Mouse (Mus musculus) layer of hippocampus, postnatal 36 days (tissue): ENCODE results near the gene Snx25. TPM values are rescaled to one million over a fixed set of nuclear protein-coding genes. Genes with fewer than 3 reads are reported as not detected.

ENCODE experiments used
- DNase-seq, 2 experiments: peaks; one replicate each; pipeline ENCODE4 v3.0.0; 2022
- total RNA-seq, 2 experiments: library from RNA; stranded (reverse); gene quantifications; 2 replicates each; pipeline ENCODE4 v1.2.3; 2021

Gene Snx25
- total RNA-seq, 2 experiments from 2014 or later = 44.4 to 45.6 TPM

GRCm38 (mm10) chr8:46010746-46011680, 140.9 kb downstream of the Snx25 start:
- DNase-seq = no peak

GRCm38 (mm10) chr8:46010306-46010705, 141.7 kb downstream of the Snx25 start:
- no peak for DNase-seq

GRCm38 (mm10) chr8:46007050-46007672, 144.8 kb downstream of the Snx25 start:
- DNase-seq = no peak

- no peak for DNase-seq
Observed at GRCm38 (mm10) chr8:46005596-46005995, 146.4 kb downstream of the Snx25 start, which contains the start of gene Ankrd37. Gene Ankrd37 (minus strand): TSS chr8:46005707.

DNA sequence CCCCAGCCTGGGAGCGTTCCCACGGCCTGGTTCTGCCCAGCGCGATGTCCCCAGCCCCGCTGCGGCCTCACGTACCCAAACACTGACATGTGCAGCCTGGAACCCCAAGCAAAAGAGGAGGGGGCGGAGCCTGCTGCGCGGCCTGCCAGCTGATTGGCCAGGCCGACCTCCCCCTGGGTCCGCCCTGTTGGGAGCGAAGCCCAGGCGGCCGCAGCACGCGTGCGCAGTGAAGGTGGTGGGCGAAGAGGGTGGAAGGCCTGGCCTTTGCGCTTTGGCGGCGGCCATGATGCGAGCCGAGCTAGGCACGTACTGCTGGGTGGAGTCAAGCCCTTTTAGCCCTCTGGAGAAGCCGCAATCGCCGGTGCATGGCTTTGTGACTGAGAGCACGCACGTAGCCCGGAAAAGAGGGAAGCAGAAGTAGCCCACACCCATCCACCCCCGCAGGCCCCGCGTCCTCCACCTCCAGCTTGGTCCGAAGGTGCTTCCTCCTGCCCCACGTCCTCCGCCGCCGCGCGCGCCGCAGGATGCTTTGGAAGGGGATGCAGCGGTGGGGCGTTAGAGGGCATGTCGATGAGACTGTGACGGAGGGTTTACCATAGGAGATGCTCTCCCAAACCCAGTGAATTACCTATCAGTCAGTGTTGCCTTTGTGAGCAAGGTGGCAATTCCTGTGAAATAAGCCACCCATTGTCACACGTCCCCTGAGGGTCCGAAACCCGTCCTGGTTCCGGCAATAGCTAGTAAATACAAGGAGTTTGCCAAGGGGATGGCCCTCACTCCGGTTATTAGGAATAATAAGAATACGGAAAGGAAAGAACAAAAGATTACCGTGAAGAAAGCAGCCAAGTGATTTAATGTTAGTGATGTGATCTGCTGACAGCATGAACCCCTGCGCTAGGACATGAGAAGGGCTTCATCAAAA, 151.9 kb downstream of the Snx25 start:
- peak; percentile 99 for DNase-seq

DNA sequence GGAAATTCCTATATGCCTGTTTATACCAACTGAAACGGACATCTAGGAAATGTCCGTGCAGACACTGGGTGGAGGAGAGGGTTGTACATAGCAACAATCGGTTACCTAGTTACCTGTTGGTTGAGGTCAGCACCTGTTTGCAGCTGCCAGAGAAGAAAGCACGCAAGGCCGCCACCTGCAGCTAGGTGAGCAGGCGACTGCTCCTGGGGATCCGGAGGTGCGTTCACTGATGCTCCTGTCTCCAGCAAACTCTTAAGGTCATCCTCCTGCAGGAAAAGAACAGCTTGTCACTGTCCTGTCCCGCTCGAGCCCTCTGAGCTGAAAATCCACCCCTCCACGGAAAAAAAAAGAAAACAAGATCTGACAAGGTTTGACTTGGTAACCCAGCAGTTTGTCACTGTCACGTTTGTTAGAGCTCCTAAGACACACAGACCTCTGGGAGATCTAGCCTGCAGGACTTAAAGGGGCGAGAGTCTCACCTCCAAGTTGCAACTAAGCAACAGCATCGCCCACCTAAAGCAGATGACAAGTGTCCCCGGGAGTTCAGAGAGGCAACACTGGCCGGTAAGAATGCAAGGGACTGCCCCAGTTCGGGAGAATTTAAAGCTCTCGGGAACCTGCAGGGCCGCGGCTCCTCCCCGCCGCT, 152.7 kb downstream of the Snx25 start, which contains the start of gene Lrp2bp:
TSS of gene Lrp2bp (plus strand) at position 166 of the 646 bp plus-strand sequence.
- DNase-seq = no peak

GRCm38 (mm10) chr8:45998228-45998627, 153.7 kb downstream of the Snx25 start:
- no peak for DNase-seq

DNA sequence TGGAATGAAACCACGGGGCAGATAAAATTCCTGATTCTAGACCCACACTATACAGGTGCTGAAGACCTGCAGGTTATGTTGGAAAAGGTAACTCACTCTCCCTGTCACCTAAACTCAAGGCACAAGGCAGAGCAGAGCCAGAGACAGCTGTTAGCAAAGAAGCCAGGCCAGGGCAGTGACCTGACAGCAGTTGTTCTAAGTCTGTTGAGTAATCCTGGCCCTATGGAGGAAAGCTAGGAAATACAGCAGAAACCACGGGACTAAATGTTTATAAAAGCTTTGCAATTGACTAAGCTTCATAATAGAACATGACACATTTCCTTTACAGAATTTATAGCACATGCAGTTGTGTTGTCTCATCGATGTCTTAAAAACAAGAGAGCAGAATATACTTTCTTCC, 156.4 kb downstream of the Snx25 start:
- no peak for DNase-seq

DNA sequence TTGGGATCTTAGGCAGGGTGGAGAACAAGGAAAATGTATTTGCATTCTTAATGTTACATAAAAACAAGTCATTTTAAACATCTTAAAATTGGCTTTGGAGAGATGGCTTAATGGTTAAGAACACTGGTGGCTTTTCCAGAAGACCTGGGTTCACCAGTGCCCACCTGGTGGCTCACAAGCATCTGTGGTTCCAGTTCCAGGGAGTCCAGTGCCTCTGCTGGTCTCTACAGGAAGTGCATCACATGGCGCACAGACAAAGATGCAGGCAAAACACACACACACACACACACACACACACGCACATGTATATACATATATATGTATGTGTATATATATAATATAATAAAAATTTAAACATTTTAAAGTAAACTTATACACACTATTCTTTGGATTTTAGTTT, 157.8 kb downstream of the Snx25 start:
- no peak for DNase-seq

GRCm38 (mm10) chr8:45990631-45991310, 161.2 kb downstream of the Snx25 start:
- DNase-seq = no peak

- no peak for DNase-seq
Observed at GRCm38 (mm10) chr8:45988189-45988588, 163.8 kb downstream of the Snx25 start.

DNA sequence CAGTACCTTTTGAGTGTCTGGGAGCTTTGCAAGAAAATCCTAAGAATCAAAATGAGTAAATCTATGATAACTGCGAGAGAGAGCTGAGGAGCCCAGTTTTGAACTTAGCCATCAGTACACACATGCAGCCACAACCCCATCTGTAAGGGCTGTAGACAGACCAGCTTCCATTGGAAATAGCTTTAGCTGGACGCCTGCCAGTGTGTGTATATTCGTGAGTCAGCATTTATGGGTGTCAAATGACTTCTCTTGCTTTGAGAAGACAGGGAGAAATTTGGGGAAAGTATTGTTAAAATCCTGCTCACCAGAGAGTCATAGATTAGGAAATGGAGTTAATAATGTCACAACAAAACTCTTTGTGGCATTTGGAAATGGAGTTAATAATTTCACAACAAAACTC, 165.3 kb downstream of the Snx25 start:
- DNase-seq = no peak

Other genes starting within 250 kb of the Snx25 start
- under 1 TPM; 0.56 to 0.92 TPM for gene Ccdc110, start 217.5 kb downstream of the Snx25 start, total RNA-seq
- 1 to 10 TPM; 2.6 to 3.8 TPM for gene 1700029J07Rik, start 176.9 kb downstream of the Snx25 start, total RNA-seq
- 10 to 100 TPM; 48.8 to 49.1 TPM for gene Ufsp2, start 176.6 kb downstream of the Snx25 start, total RNA-seq
- under 1 TPM; 0.42 to 0.53 TPM for gene Lrp2bp, start 152.9 kb downstream of the Snx25 start, total RNA-seq
- 1 to 10 TPM; 6.6 to 7.2 TPM for gene Ankrd37, start 146.5 kb downstream of the Snx25 start, total RNA-seq
- gene Cfap97, start 388 bp downstream of the Snx25 start, total RNA-seq = 10 to 100 TPM; 23.8 to 24.6 TPM
- 100 to 1,000 TPM; 537 to 580 TPM for gene Slc25a4, start 59.1 kb upstream of the Snx25 start, total RNA-seq
- not detected for gene Helt, start 142.5 kb upstream of the Snx25 start, total RNA-seq